Mouse (Mus musculus) neural tube, embryonic 14.5 days (tissue): Measurements from ENCODE around the gene Rassf1. TPM values are rescaled to one million over a fixed set of nuclear protein-coding genes. Genes with fewer than 3 reads are reported as not detected.
A peak's percentile ranks its signal among the peaks of the same experiment; 100 is the strongest.

Source experiments
- ATAC-seq: fragments of 200-750 bp; cut with Nextera tagmentation; 2 replicates; pipeline ENCODE4 v1.8.0; 2017; ENCODE audit warnings: low read depth, mild to moderate bottlenecking, moderate TSS enrichment, moderate library complexity
- H3K27ac ChIP-seq: fragments of 300-500 bp; sonication (generic); 2 replicates; pipeline ENCODE4 v1.5.1; 2014; ENCODE audit warnings: low read depth, mild to moderate bottlenecking, control low read depth, low read length, moderate library complexity, mixed read lengths
- H3K27me3 ChIP-seq: fragments of 300-500 bp; sonication (generic); 2 replicates; pipeline ENCODE4 v1.6.1; 2014; ENCODE audit warnings: low read length; ENCODE audit not compliant: control insufficient read depth, insufficient read depth
- H3K36me3 ChIP-seq: fragments of 300-500 bp; sonication (generic); 2 replicates; pipeline ENCODE4 v1.6.1; 2014; ENCODE audit warnings: low read length, mixed read lengths; ENCODE audit not compliant: control insufficient read depth, insufficient read depth
- H3K4me1 ChIP-seq: fragments of 300-500 bp; sonication (generic); 2 replicates; pipeline ENCODE4 v1.6.1; 2014; ENCODE audit warnings: low read length; ENCODE audit not compliant: control insufficient read depth, insufficient read depth
- H3K4me2 ChIP-seq: fragments of 300-500 bp; sonication (generic); 2 replicates; pipeline ENCODE4 v1.6.1; 2014; ENCODE audit warnings: mild to moderate bottlenecking, low read depth, low read length, control low read depth
- H3K4me3 ChIP-seq: fragments of 300-500 bp; sonication (generic); 2 replicates; pipeline ENCODE4 v1.5.1; 2014; ENCODE audit warnings: low read depth, low read length, control low read depth, mixed read lengths
- H3K9ac ChIP-seq: fragments of 300-500 bp; sonication (generic); replicated peaks from 2 replicates; pipeline ENCODE4 v1.6.1; 2014; ENCODE audit warnings: low read depth, mild to moderate bottlenecking, control low read depth, low read length, mixed read lengths
- H3K9me3 ChIP-seq: fragments of 300-500 bp; sonication (generic); 2 replicates; pipeline ENCODE4 v1.6.1; 2016; ENCODE audit warnings: low read length; ENCODE audit not compliant: control insufficient read depth
- WGBS: fragments of 180-500 bp; shearing (Covaris S2); extraction: QIAGEN DNeasy Blood & Tissue Kit; methylation state at CpG from one replicate; pipeline ENCODE4 v1.1.7; 2014; 5-methylcytosine and 5-hydroxymethylcytosine counted together
- polyA plus RNA-seq: library from polyadenylated mRNA; unstranded; fragments of >200 nt; fragmentation: Nextera tagmentation; extraction: Ambion mirVana; gene quantifications from 2 replicates; pipeline ENCODE4 v1.2.1, GENCODE M21; 2014

The Rassf1 gene
- polyA plus RNA-seq, 1 experiment from 2014 or later = 34.1 TPM

DNA sequence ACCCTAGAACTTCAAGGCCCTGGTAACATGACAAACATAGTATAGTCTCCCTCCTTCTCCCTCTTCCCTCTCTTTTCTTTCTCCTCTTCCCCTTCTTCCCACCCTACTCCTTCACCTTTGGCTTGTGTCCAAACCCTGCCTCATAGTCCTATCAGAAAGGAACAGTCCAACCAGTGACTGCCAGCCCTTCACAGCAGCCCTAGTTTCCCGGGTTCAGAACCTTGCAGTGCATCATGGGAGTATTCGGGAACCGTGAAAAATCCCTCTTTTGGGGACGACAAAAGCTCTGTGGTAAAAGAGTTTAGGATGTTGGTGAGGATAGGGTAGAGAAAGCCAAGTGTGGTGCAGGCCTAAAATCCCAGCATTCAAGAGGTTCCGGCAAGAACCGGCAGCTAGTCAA, 31.0 kb upstream of the Rassf1 start:
- H3K9ac ChIP-seq = no peak overlapping the region
- no peaks in the 10 kb centered on the region for H3K9me3 ChIP-seq
- 0 out of 2 replicates have a peak, but pooled peaks cover 3% of the 10 kb centered on the region for H3K36me3 ChIP-seq
- H3K27ac ChIP-seq = no peak overlapping the region
- H3K4me2 ChIP-seq = no peak overlapping the region
- ATAC-seq = no peak
- no peak overlapping the region for H3K4me3 ChIP-seq
- peaks cover 7% of the 10 kb centered on the region for H3K4me1 ChIP-seq
- peaks cover 7% of the 10 kb centered on the region for H3K27me3 ChIP-seq
- 33% methylated on average over 6 of the region's 6 CpGs for WGBS

DNA sequence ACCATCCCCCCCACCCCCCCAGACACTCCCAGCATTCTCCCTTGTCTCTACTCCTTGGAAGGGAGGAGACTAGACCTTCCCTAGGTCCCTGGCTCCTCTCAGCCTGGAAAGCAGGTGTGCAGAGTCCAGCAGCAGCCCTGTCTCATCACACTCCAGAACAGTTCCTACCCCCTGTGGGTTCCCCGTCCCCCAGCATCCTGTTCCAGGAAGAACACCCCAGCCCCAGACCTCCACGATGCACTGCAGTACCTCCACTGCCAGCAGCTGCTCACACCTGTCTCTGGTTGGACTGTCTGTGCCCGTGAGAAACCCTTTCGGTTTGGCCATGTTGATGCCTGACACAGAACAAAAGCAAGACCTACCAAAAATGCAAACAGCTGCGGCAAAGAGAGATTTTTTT, 30.2 kb upstream of the Rassf1 start:
- no peaks in the 10 kb centered on the region for H3K9me3 ChIP-seq
- no peak overlapping the region for H3K4me3 ChIP-seq
- no peak overlapping the region for H3K9ac ChIP-seq
- ATAC-seq = no peak
- H3K36me3 ChIP-seq = 0 out of 2 replicates have a peak, but pooled peaks cover 3% of the 10 kb centered on the region
- 60% methylated on average over 5 of the region's 5 CpGs for WGBS
- H3K4me2 ChIP-seq = no peak overlapping the region
- H3K4me1 ChIP-seq = peaks cover 7% of the 10 kb centered on the region
- H3K27me3 ChIP-seq = peaks cover 15% of the 10 kb centered on the region
- H3K27ac ChIP-seq = no peak overlapping the region

DNA sequence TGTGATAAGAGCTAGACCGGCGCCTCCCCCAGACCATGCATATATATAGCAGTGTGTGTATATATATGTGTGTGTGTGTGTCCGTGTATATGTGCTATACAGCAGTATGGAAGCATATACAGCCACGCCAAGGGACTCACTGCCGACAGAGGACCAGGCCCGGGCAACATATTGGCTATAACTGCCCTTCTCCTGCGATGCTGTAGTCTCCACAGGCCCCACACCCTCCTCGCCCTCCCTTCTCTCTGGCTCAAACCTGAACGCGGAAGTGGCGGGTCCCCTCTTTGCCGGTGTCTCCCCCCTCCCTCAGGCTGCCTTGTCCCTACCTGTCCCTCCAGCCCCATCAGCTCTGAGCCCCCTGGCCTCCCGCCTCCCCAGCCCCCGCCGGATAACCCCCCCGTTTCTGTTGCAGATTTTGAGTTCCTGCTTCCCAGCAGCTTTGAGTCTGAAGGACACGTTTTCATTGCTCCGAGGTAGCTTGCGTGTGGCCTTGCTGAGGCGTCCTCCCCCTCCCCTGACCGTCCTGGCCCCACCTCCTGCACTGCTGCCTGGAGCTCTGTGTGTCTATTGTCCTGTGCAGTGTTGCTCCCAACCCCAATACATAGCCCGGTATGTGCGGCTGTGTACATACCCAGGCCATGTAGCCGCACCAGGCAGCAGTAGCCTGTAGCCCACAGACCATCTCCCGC, 29.5 kb upstream of the Rassf1 start:
- H3K27me3 ChIP-seq = peaks cover 15% of the 10 kb centered on the region
- 0 out of 2 replicates have a peak overlapping the region, but pooled peaks have one; percentile 34 for H3K9ac ChIP-seq
- H3K36me3 ChIP-seq = 0 out of 2 replicates have a peak, but pooled peaks cover 3% of the 10 kb centered on the region
- 22% methylated on average over 23 of the region's 25 CpGs for WGBS
- no peak overlapping the region for H3K4me2 ChIP-seq
- ATAC-seq = peak; percentile 31; the same call in 1 of the 2 replicates
- H3K9me3 ChIP-seq = no peaks in the 10 kb centered on the region
- H3K27ac ChIP-seq = no peak overlapping the region
- H3K4me3 ChIP-seq = no peak overlapping the region
- H3K4me1 ChIP-seq = peaks cover 7% of the 10 kb centered on the region

DNA sequence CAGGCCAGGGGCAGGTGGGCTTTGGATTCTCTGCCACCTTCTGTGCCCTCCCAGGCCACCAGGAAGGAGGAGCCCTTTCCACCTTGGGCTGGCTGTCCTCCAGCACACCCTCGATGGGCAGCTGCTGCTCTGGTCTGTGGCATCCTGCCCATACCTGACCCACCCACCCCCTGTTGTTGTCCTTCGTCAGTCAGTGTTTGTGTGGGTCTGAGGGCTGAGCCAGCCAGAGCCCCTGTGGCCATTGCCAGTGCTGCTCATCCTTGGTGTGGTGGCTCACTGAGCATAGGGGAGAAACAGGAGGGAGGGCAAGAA, 29.0 kb upstream of the Rassf1 start:
- 0 out of 2 replicates have a peak, but pooled peaks have one; percentile 3 for ATAC-seq
- 28% methylated on average over 2 of the region's 2 CpGs for WGBS
- H3K27me3 ChIP-seq = peaks cover 15% of the 10 kb centered on the region
- peaks cover 3% of the 10 kb centered on the region; the same call in 1 of the 2 replicates for H3K36me3 ChIP-seq
- 0 out of 2 replicates have a peak overlapping the region, but pooled peaks have one; percentile 34 for H3K9ac ChIP-seq
- no peak overlapping the region for H3K4me2 ChIP-seq
- H3K27ac ChIP-seq = no peak overlapping the region
- no peak overlapping the region for H3K4me3 ChIP-seq
- peaks cover 7% of the 10 kb centered on the region for H3K4me1 ChIP-seq
- no peaks in the 10 kb centered on the region for H3K9me3 ChIP-seq

DNA sequence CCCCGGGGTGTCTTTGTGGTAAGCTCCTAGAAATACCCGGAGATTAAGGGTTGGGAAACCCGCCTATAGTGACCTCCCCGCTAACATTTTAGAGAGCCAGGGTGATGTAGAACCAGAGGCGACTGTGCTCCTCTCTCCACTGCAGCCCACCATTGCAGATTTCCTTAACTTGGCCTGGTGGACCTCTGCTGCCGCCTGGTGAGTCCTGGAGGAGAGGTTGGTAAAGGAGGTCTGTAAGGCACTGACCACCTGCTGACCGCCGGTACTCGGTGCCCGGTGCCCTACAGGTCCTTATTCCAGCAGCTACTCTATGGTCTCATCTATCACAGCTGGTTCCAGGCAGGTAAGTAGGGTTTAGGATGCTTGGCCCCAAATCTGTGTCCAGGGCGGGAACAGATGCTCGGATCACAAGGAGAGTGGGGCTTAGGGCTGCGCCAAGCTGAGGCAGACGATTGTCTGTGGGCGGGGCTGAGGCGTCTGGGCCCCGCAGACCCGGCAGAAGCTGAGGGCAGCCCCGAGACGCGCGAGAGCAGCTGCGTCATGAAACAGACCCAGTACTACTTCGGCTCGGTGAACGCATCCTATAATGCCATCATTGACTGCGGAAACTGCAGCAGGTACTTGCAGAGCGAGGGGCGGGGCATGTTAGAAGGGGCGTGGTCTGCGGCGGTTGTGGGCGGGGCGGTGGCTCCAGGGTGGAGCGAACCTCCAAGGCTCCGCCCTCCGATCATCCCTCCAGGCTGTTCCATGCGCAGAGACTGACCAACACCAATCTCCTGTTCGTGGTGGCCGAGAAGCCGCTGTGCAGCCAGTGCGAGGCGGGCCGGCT, 24.9 kb upstream of the Rassf1 start:
- Histone ChIP-seq H3K4me3 (peak overlapping the region; percentile 12; the same call in 1 of the 2 replicates), H3K27ac (no peak overlapping the region), H3K4me1 (peaks cover 7% of the 10 kb centered on the region; the same call in 1 of the 2 replicates), H3K9ac (no peak overlapping the region), H3K9me3 (no peaks in the 10 kb centered on the region), H3K27me3 (peaks cover 15% of the 10 kb centered on the region), H3K4me2 (peak overlapping the region; percentile 40), H3K36me3 (no peaks in the 10 kb centered on the region; the same call in 1 of the 2 replicates)
- WGBS = 7% methylated on average over 44 of the region's 44 CpGs
- peak; percentile 56; the same call in 1 of the 2 replicates for ATAC-seq

DNA sequence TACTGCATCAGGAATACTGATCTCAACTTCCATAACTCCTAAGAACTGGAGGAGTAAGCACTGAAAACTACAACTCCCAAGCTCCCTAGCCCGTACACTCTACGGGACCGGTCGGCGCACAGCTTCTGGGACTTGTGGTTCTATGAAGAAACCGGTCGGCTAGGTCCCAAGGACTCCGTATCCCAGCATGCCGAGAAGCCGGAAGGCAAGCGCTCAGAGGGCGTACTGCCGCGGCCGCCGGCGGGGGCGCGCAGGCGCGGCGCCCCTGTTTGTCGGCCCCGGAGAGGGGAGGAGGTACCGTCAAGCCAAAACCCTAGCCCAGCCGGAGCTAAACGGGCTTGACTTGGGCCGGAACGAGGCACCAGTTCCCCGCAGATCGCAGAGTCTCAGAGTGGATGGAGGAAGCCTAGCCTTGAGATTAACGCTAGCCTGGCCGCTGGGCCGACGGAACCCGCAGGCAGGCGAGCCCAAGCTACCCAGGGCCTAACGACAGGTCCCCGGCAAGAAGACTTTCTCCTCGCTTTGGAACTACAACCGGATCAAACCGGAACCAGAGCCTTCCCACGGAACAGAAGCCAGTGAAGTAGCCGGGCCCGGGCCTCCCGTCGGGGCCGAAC, 17.5 kb upstream of the Rassf1 start, which contains the start of gene Tmem115:
Tmem115 (plus strand) TSS at position 155 of the 617 bp plus-strand sequence.
- peak within 1 kb of the TSS; percentile 68 for H3K27ac ChIP-seq
- H3K9me3 ChIP-seq = no peaks in the 10 kb centered on the region
- under 1% methylated on average over 47 of the region's 48 CpGs for WGBS
- H3K4me3 ChIP-seq = peak within 1 kb of the TSS; percentile 84
- no peaks in the 10 kb centered on the region for H3K27me3 ChIP-seq
- peak; percentile 98 for ATAC-seq
- H3K36me3 ChIP-seq = peaks cover 12% of the 10 kb centered on the region
- H3K9ac ChIP-seq = peak within 1 kb of the TSS; percentile 85
- peaks cover 25% of the 10 kb centered on the region for H3K4me1 ChIP-seq
- peak within 1 kb of the TSS; percentile 100 for H3K4me2 ChIP-seq

DNA sequence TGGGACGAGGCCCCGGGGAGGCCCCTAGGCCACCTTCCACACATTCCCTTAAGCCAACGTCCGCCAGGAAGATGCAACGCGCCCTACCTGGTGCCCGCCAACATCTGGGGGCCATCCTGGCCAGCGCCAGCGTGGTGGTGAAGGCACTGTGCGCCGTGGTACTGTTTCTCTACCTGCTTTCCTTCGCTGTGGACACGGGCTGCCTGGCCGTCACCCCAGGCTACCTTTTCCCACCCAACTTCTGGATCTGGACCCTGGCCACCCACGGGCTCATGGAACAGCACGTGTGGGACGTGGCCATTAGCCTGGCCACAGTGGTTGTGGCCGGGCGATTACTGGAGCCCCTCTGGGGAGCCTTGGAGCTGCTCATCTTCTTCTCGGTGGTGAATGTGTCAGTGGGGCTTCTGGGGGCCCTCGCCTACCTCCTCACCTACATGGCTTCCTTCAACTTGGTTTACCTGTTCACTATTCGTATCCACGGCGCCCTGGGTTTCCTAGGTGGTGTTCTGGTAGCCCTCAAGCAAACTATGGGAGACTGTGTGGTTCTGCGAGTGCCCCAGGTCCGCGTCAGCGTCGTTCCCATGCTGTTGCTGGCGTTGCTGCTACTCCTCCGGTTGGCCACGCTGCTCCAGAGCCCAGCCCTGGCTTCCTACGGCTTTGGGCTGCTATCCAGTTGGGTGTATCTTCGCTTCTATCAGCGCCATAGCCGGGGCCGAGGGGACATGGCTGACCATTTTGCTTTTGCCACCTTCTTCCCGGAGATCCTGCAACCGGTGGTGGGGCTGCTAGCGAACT, 16.8 kb upstream of the Rassf1 start:
- no peaks in the 10 kb centered on the region for H3K9me3 ChIP-seq
- peak overlapping the region; percentile 100 for H3K4me2 ChIP-seq
- WGBS = 1% methylated on average over 40 of the region's 40 CpGs
- H3K9ac ChIP-seq = peak overlapping the region; percentile 85
- peaks cover 17% of the 10 kb centered on the region for H3K36me3 ChIP-seq
- H3K27ac ChIP-seq = peak overlapping the region; percentile 68
- ATAC-seq = peak; percentile 6; the same call in 1 of the 2 replicates
- no peaks in the 10 kb centered on the region for H3K27me3 ChIP-seq
- peak overlapping the region; percentile 84 for H3K4me3 ChIP-seq
- peaks cover 25% of the 10 kb centered on the region for H3K4me1 ChIP-seq

DNA sequence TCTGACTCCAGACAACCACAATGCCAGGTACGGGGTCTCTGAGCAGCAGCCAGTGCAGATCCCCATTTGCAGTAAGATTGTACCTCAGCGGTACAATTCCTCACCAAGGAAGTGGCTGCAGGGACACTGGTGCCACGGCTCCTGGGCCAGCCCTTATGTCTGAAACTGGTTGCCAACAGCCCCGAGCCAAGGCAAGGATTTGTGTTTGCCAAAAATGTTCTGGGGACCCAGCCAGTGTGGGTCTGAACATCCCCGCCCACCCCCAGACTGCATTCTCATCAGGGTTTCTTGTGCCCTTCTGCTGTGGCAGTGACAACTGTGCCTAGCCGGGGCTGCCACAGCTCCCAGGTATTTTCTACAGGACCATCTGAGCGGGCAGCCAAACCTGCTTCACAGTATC, 13.1 kb upstream of the Rassf1 start:
- H3K4me1 ChIP-seq = peaks cover 37% of the 10 kb centered on the region
- WGBS = 95% methylated on average over 7 of the region's 7 CpGs

More for the DNA sequence above, 13.1 kb upstream of the Rassf1 start:
- Histone ChIP-seq H3K27ac (no peak overlapping the region), H3K9me3 (no peaks in the 10 kb centered on the region), H3K27me3 (no peaks in the 10 kb centered on the region), H3K4me2 (no peak overlapping the region), H3K36me3 (peaks cover 22% of the 10 kb centered on the region), H3K4me3 (no peak overlapping the region), H3K9ac (no peak overlapping the region)
- no peak for ATAC-seq
